Mouse (Mus musculus): ENCODE data around the gene Ubash3b.
A peak's percentile ranks its signal among the peaks of the same experiment; 100 is the strongest.

The Ubash3b gene

GRCm38 (mm10) chr9:41007785-41008184 is 153.7 kb downstream of the Ubash3b start:
- DNase-seq (ENCODE audit: low read depth, low spot score): no peak

DNA sequence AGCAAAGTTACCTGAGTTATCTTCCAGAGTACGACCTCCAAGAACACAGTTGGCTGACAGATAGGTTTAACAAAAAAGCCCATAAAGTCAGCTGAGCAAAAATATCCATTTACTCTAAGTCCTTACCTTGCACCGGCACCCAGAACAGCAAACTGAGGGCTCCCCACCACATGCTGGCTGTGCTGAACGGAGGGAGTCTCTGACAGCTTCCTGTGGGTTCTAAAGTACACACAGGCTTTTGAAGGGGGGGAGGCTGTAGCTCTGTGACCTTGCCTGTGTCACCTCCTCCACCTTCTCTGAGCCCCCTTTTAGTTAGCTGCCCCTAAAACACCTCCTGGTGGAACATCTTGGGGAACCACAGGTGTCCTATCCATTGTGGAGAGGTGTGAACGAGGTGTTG is 157.1 kb downstream of the Ubash3b start, which contains the start of gene Crtam:
Gene Crtam (minus strand): TSS at position 214 of the 400 bp plus-strand sequence.
- no peak for DNase-seq (ENCODE audit: low read depth, low spot score)

GRCm38 (mm10) chr9:40997116-40997779 is 164.2 kb downstream of the Ubash3b start:
- no peak for DNase-seq (ENCODE audit: low read depth, low spot score)

DNA sequence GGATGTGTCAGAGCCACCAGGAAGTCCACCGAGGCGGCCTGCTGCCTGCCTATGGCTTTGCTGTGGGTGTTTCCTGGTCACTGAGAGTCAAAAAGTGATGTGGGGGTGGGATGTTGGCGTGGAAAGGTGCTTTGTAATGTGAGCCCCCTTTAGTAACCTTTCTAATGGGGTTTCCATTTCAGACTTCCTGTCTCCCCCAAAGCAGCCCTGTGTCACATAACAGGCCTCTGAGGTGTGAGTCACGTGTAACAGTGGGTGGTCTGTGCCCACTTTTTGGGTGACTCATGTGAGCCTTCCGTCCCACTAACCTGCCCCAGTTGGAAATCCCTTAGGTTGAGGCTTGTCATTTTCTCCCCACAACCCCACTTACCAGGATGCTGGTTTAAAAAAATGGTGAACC is 167.4 kb downstream of the Ubash3b start:
- DNase-seq (ENCODE audit: low read depth, low spot score): no peak

- no peak for DNase-seq (ENCODE audit: low read depth, low spot score)
Observed at GRCm38 (mm10) chr9:40991511-40991910, 170.0 kb downstream of the Ubash3b start.

GRCm38 (mm10) chr9:40989940-40990588 is 171.4 kb downstream of the Ubash3b start:
- DNase-seq (ENCODE audit: low read depth, low spot score): peak; percentile 56

- DNase-seq (ENCODE audit: low read depth, low spot score): no peak
Observed at GRCm38 (mm10) chr9:40984313-40984712, 177.2 kb downstream of the Ubash3b start.

GRCm38 (mm10) chr9:40983758-40984157 is 177.7 kb downstream of the Ubash3b start:
- no peak for DNase-seq (ENCODE audit: low read depth, low spot score)

DNA sequence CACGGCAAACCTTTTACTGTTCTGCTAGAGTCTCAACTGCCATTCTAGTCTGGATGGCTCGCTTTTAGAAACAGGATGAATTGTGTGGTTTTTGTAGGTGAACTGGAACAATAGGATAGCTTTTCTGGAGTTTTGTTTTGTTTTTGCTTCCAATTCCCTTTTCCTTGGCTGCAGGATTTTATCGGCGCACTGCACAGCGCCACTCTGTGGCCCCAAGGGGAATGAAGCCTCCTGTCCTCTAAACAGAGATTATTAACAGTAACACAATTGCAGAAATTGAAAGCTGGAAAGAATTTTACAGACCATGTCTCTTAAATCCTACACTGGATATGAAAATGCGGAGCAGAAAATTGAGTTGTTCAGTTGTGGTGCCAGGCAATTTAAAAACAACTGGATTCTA is 179.0 kb downstream of the Ubash3b start:
- peak; percentile 30 for DNase-seq (ENCODE audit: low read depth, low spot score)

GRCm38 (mm10) chr9:40974042-40974801 is 187.3 kb downstream of the Ubash3b start:
- no peak for DNase-seq (ENCODE audit: low read depth, low spot score)

DNA sequence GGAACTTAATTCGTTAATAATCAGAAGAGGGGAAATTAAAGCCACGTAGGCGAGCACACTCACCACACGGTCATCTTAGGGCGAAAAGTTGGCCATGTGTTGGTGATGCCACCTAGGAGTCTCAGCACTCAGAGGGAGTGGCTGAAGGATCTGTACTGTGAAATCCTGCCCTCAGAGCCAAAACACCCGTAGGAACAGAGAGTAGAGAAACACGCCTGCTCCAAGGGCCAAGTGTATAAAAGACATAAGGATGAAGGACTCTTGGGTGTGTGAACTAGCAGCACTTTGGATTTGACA is 197.1 kb downstream of the Ubash3b start:
- no peak for DNase-seq (ENCODE audit: low read depth, low spot score)

DNA sequence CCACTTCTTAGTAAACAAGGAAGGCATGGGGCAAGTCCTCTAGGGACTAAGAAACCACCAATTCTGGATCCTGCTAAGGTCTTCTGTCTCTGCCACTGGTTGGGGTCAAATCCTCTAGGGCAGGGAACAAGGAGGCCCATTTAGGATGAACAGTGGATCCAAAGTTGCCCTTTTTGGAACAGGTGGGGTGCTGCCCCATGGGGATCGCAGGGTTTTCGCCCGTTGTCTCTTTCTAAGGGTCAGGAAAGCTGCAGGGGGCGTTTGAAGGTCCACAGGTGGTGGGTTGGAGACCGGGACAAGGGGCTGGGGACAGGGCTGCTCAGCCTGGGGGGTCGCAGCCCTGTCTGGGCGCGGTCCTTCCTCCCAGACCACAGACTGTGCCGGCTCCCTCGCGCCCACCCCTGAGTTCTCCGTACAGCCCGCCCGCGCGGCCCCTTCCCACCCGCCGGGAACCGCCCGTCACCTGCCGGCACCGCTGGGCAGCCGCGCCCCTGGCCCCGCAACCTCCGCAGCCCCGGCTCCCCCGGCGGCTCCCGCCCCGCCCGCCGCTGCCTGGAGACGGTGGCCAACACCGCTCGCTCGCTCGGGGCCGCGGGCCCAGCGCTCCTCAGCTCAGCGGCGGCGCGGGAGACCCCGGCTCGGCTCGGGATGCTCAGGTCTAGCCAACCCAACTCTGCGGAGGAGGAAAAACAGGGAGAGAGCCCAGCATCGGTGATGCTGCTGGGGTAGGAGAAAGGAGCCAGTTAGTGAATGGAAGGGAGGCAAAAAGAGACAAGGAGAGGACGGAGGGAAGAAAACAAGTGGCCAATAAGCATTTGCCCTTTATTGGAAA is 197.7 kb downstream of the Ubash3b start, which contains the start of gene Jhy:
Gene Jhy (minus strand): TSS at position 533 of the 832 bp plus-strand sequence.
- DNase-seq (ENCODE audit: low read depth, low spot score): no peak

GRCm38 (mm10) chr9:40961401-40961800 is 200.1 kb downstream of the Ubash3b start:
- DNase-seq (ENCODE audit: low read depth, low spot score): no peak
